Mouse (Mus musculus): Measurements from ENCODE around the gene Gm45062. TPM values are rescaled to one million over a fixed set of nuclear protein-coding genes. Genes with fewer than 3 reads are reported as not detected.

Gm45062 gene
- total RNA-seq, 2 experiments from 2014 or later, result 6.2 to 21.0 TPM

DNA sequence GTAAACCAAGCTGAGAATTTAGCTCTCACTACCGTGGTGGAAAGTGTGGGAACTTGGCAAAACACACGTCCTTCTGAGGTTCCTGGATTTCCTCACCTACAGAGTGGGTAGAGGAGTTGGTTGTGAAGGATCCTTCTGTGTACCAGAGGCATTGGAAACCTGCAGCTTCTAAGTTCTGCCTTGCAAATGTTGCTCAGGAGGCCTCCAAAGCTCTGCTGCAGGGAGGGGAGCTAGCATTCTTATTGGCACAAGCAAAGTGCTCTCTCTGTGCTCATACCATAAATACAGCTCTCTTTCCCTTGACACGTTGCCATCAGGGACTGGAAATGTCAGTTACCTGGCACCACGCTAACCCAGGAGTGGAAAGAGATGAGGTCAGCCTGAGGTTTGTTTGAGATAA, 379.6 kb downstream of the Gm45062 start:
- no peak for ATAC-seq (replicated peaks; ENCODE audit: low FRiP score, poor library complexity, severe bottlenecking)

DNA sequence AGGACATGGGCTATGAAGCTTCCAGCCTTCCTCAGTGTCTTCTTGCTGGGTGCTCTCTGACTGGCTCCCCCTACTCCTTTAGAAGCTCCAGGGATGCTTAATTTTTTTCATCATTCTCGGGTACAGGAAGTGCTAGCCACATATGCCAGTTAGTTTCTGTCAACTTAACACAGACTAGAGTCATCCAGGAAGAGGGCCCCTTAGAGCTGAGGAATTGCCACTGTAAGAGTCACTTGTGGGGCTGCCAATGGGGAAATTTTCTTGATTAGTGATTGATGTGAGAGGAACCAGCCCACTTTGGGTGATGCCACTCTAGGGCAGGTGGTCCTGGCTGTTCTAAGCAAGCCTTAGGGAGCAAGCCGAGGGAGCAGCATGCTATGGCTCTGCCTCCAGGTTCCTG, 380.3 kb downstream of the Gm45062 start:
- ATAC-seq (replicated peaks; ENCODE audit: low FRiP score, poor library complexity, severe bottlenecking), result no peak

DNA sequence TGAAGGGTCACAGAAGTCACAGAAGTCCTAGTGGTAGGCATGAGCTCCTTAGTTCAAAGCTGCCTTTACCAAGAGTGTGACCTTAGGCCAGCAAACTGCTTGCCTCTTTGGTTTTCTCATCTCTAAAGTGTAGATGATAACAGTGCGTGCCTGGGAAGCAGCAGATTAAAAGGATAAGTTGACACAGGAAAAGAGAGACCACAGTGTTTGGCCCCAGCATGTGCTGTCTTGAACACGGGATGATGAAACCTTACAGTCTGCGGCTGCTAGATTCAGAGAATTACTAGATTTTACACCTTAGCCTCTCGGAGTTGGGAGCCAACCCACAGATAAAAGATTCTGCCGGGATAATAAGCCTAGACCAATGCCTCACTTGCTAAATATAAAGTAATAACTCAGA, 381.6 kb downstream of the Gm45062 start:
- ATAC-seq (replicated peaks; ENCODE audit: low FRiP score, poor library complexity, severe bottlenecking), result no peak

DNA sequence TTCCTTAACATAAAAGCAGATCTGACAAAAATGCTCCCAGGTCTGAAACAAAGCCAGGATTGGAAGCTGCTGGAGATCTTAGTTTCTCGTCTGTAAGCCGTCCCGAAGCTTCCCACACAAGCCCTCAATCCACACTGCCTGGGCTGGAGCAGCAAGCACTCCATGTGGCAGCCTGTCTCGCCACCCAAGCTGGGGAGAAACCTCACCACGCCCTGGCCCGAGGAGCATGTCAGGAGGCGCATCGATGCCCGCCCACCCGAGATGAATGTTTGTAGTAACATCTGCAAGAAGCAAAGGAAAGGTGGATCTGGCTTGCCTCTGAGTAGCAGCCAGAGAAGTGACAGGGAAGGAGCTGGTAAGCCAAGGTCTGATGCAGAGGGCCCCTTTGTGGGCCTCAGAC, 385.5 kb downstream of the Gm45062 start:
- 0 out of 2 replicates have a peak, but pooled peaks have one; percentile 18 for ATAC-seq (replicated peaks; ENCODE audit: low FRiP score, poor library complexity, severe bottlenecking)

DNA sequence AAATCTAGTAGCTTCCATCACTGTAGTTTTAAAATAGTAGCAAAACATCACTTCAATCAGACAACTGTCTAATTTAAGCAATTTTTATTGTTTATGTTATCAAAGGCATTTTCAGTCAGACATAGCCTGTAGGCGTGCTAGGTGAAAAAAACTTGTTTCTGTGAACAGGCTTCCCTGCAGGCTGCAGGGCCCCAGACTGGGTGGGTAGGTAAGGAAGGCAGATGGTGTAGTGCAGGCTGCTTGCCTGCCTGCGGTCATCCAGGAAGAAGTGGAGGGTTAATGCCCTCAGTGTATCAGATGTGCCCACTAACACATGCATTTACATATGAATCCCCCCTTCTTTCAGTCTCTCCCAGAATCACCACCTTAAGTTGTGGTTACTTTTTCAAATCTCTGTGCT, 386.5 kb downstream of the Gm45062 start:
- ATAC-seq (replicated peaks; ENCODE audit: low FRiP score, poor library complexity, severe bottlenecking), result no peak

Other genes starting within 250 kb of the Gm45062 start
- gene Col28a1, start 66.8 kb upstream of the Gm45062 start, total RNA-seq (2015; ENCODE audit: low replicate concordance), result not detected in 2 replicates
- not detected in 2 replicates for gene Col28a1, start 66.8 kb upstream of the Gm45062 start, total RNA-seq (2017; ENCODE audit: low replicate concordance)
- gene Mios, start 50.2 kb upstream of the Gm45062 start, total RNA-seq (2015; ENCODE audit: low replicate concordance), result 5.4 and 11.3 TPM in 2 replicates
- gene Mios, start 50.2 kb upstream of the Gm45062 start, total RNA-seq (2017; ENCODE audit: low replicate concordance), result 4.2 and 8.6 TPM in 2 replicates
- 82.2 and 119 TPM in 2 replicates for gene Rpa3, start 277 bp upstream of the Gm45062 start, total RNA-seq (2015; ENCODE audit: low replicate concordance)
- gene Rpa3, start 277 bp upstream of the Gm45062 start, total RNA-seq (2017; ENCODE audit: low replicate concordance), result 38.7 and 84.1 TPM in 2 replicates
- gene Umad1, start 162 bp upstream of the Gm45062 start, total RNA-seq (2015; ENCODE audit: low replicate concordance), result 7.9 and 31.9 TPM in 2 replicates
- 14.0 and 27.2 TPM in 2 replicates for gene Umad1, start 162 bp upstream of the Gm45062 start, total RNA-seq (2017; ENCODE audit: low replicate concordance)

Data from erythroid progenitor cell, adult 5-6 weeks (primary cell).